Mouse (Mus musculus): ENCODE measurements around the gene Sgsm1.
"Not testable (repeated sequence)": the region's sequence is repeated elsewhere in the genome, so short reads cannot be mapped to it uniquely, and the experiment has no call there.

Sgsm1 gene

GRCm38 (mm10) chr5:113310377-113311003, at the start of gene Sgsm1:
TSS of gene Sgsm1 (minus strand) at chr5:113310786.
- DNase-seq = peak; percentile 84 to 87

- peak; percentile 37 to 66 for DNase-seq
Measured at GRCm38 (mm10) chr5:113358833-113359232, 48.2 kb upstream of the Sgsm1 start.

GRCm38 (mm10) chr5:113357656-113358055, 47.1 kb upstream of the Sgsm1 start:
- DNase-seq = no peak

GRCm38 (mm10) chr5:113357186-113357585, 46.6 kb upstream of the Sgsm1 start, which contains the start of gene Aym1:
TSS of gene Aym1 (plus strand) at chr5:113357294.
- DNase-seq = no peak

- DNase-seq = no peak
Measured at GRCm38 (mm10) chr5:113354311-113354710, 43.7 kb upstream of the Sgsm1 start.

GRCm38 (mm10) chr5:113352636-113353035, 42.0 kb upstream of the Sgsm1 start:
- DNase-seq = no peak

- DNase-seq = no peak
Measured at GRCm38 (mm10) chr5:113351768-113352167, 41.2 kb upstream of the Sgsm1 start.

- DNase-seq = no peak
Measured at GRCm38 (mm10) chr5:113349810-113350209, 39.2 kb upstream of the Sgsm1 start.

GRCm38 (mm10) chr5:113349226-113349625, 38.6 kb upstream of the Sgsm1 start:
- DNase-seq = no peak

- peak in 1 of 2 experiments; percentile 17 for DNase-seq
Measured at GRCm38 (mm10) chr5:113348597-113348996, 38.0 kb upstream of the Sgsm1 start.

GRCm38 (mm10) chr5:113347593-113347992, 37.0 kb upstream of the Sgsm1 start:
- DNase-seq = no peak

- not testable (repeated sequence) for DNase-seq
Measured at GRCm38 (mm10) chr5:113346651-113347050, 36.1 kb upstream of the Sgsm1 start.

GRCm38 (mm10) chr5:113345781-113346180, 35.2 kb upstream of the Sgsm1 start:
- no peak for DNase-seq

- DNase-seq = no peak
Measured at GRCm38 (mm10) chr5:113344635-113345386, 34.2 kb upstream of the Sgsm1 start.

- DNase-seq = no peak
Measured at GRCm38 (mm10) chr5:113336281-113336680, 25.7 kb upstream of the Sgsm1 start.

GRCm38 (mm10) chr5:113335732-113336131, 25.1 kb upstream of the Sgsm1 start:
- no peak for DNase-seq

GRCm38 (mm10) chr5:113334621-113335530, 24.3 kb upstream of the Sgsm1 start:
- DNase-seq = no peak

GRCm38 (mm10) chr5:113332899-113333298, 22.3 kb upstream of the Sgsm1 start:
- no peak for DNase-seq

GRCm38 (mm10) chr5:113332239-113332638, 21.7 kb upstream of the Sgsm1 start:
- DNase-seq = peak in 1 of 2 experiments; percentile 19

- DNase-seq = no peak
Measured at GRCm38 (mm10) chr5:113330202-113330601, 19.6 kb upstream of the Sgsm1 start.

GRCm38 (mm10) chr5:113329463-113329862, 18.9 kb upstream of the Sgsm1 start:
- DNase-seq = no peak

GRCm38 (mm10) chr5:113323784-113324638, 13.4 kb upstream of the Sgsm1 start:
- peak in 1 of 2 experiments; percentile 24 for DNase-seq
